In the genomic region with DNA sequence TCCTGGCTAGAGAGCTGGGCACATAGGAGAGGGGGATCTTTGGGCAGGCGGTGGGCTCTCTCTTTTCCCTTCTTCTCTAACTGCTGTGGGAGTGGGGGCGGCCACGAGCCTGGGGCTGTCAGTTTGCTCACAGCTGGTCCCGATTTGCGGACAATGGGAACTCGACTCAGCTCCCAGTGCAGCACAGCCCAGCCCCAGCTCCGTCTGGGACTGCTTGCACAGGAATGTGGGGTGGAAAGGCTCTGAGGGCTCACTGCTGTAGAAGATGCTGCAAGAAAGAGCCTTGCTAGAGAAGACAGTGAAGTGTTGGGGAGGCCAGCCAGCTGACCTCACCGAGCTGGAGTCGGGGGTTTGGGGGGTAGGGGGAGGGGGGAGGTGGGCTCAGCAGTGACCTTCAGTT, we compare ENCODE assay signal across 14 mouse cellular contexts.
DNase-seq lines count a peak whose midpoint lies in the region; ATAC-seq and TF ChIP-seq lines count a peak whose summit lies in the region.
"Had no signal": no experiment of that assay in that cellular context is flagged by ENCODE, and none has a peak within 500 bp of the region (broad histone marks: within the 10 kb centered on the region; RNA-seq: fewer than 3 reads in every experiment).

No protein-coding gene starts in this region.

- intact Hi-C loops in heart, postnatal 14 days (cut with DNase I), result no loop called here

- H3K36me3 ChIP-seq in heart, embryonic 13.5 days, result no peaks in the 10 kb centered on the region
- H3K36me3 ChIP-seq in midbrain, embryonic 10.5 days, result no peaks in the 10 kb centered on the region
- H3K36me3 ChIP-seq in midbrain, embryonic 15.5 days (replicated peaks), result no peaks in the 10 kb centered on the region
- no peaks in the 10 kb centered on the region for H3K36me3 ChIP-seq in embryonic facial prominence, embryonic 14.5 days (ENCODE audit: control insufficient read depth, insufficient read depth, low read length)
- H3K36me3 ChIP-seq in limb, embryonic 14.5 days (ENCODE audit: control insufficient read depth, insufficient read depth, low read length), result no peaks in the 10 kb centered on the region

- no peak for DNase-seq in heart, postnatal 14 days
- DNase-seq in midbrain, embryonic 10.5 days (ENCODE audit: low spot score), result peak; percentile 34
- DNase-seq in embryonic facial prominence, embryonic 14.5 days (ENCODE audit: low spot score), result peak; percentile 23
- DNase-seq in limb, embryonic 14.5 days (ENCODE audit: low spot score), result no peak
- DNase-seq in right cerebral cortex, adult 18-20 months, result no peak
- DNase-seq: adrenal gland, adult 2 months; cerebellum, adult 2 months; gastrocnemius, postnatal 10 days; heart, postnatal 36 days; liver; thymus, adult 18-20 months had no signal

- H3K4me3 ChIP-seq in heart, embryonic 13.5 days, result no peak overlapping the region
- no peak overlapping the region for H3K4me3 ChIP-seq in midbrain, embryonic 10.5 days
- H3K4me3 ChIP-seq in midbrain, embryonic 15.5 days, result no peak overlapping the region
- no peak overlapping the region for H3K4me3 ChIP-seq in embryonic facial prominence, embryonic 14.5 days (ENCODE audit: low read depth, low read length)
- H3K4me3 ChIP-seq in limb, embryonic 14.5 days (replicated peaks; ENCODE audit: low read length), result no peak overlapping the region

- no peaks in the 10 kb centered on the region for H3K9me3 ChIP-seq in heart, embryonic 13.5 days
- H3K9me3 ChIP-seq in midbrain, embryonic 10.5 days (replicated peaks), result no peaks in the 10 kb centered on the region
- no peaks in the 10 kb centered on the region for H3K9me3 ChIP-seq in midbrain, embryonic 15.5 days
- H3K9me3 ChIP-seq in embryonic facial prominence, embryonic 14.5 days (ENCODE audit: control insufficient read depth, low read length), result no peaks in the 10 kb centered on the region
- H3K9me3 ChIP-seq in limb, embryonic 14.5 days (ENCODE audit: control insufficient read depth, low read length), result no peaks in the 10 kb centered on the region

- ATAC-seq in heart, embryonic 13.5 days (ENCODE audit: extremely low read depth, insufficient number of reproducible peaks, low FRiP score, low TSS enrichment), result no peak
- ATAC-seq in midbrain, embryonic 15.5 days (replicated peaks), result no peak
- no peak for ATAC-seq in embryonic facial prominence, embryonic 14.5 days (ENCODE audit: low read depth)
- peak; percentile 60 for ATAC-seq in limb, embryonic 14.5 days (ENCODE audit: low FRiP score, low read depth)

- peak overlapping the region; percentile 36; the same call in 1 of the 2 replicates for H3K27ac ChIP-seq in heart, embryonic 13.5 days (replicated peaks)
- peak overlapping the region; percentile 74 for H3K27ac ChIP-seq in midbrain, embryonic 10.5 days (replicated peaks)
- no peak overlapping the region for H3K27ac ChIP-seq in midbrain, embryonic 15.5 days
- 0 out of 2 replicates have a peak overlapping the region, but pooled peaks have one; percentile 15 for H3K27ac ChIP-seq in embryonic facial prominence, embryonic 14.5 days (replicated peaks; ENCODE audit: low read depth, low read length)
- no peak overlapping the region for H3K27ac ChIP-seq in limb, embryonic 14.5 days (replicated peaks; ENCODE audit: low read depth, low read length)
- H3K27ac ChIP-seq: kidney, postnatal 0 days had no signal

- no peak overlapping the region for H3K9ac ChIP-seq in heart, embryonic 13.5 days
- no peak overlapping the region for H3K9ac ChIP-seq in midbrain, embryonic 15.5 days
- no peak overlapping the region for H3K9ac ChIP-seq in embryonic facial prominence, embryonic 14.5 days (ENCODE audit: low read depth, low read length)
- no peak overlapping the region for H3K9ac ChIP-seq in limb, embryonic 14.5 days (ENCODE audit: low read depth, low read length, severe bottlenecking)

- no peak overlapping the region for H3K4me2 ChIP-seq in heart, embryonic 13.5 days
- no peak overlapping the region for H3K4me2 ChIP-seq in midbrain, embryonic 15.5 days
- H3K4me2 ChIP-seq in embryonic facial prominence, embryonic 14.5 days (ENCODE audit: low read depth, low read length), result no peak overlapping the region
- no peak overlapping the region for H3K4me2 ChIP-seq in limb, embryonic 14.5 days (replicated peaks; ENCODE audit: low read depth, low read length, severe bottlenecking)

- H3K27me3 ChIP-seq in heart, embryonic 13.5 days (replicated peaks), result peaks cover 39% of the 10 kb centered on the region
- peaks cover 100% of the 10 kb centered on the region for H3K27me3 ChIP-seq in midbrain, embryonic 10.5 days (ENCODE audit: low read depth, poor library complexity, severe bottlenecking)
- H3K27me3 ChIP-seq in midbrain, embryonic 15.5 days (replicated peaks), result peaks cover 4% of the 10 kb centered on the region; the same call in 1 of the 2 replicates
- H3K27me3 ChIP-seq in embryonic facial prominence, embryonic 14.5 days (replicated peaks; ENCODE audit: control insufficient read depth, insufficient read depth, low read length), result peaks cover 11% of the 10 kb centered on the region; the same call in 1 of the 2 replicates
- no peaks in the 10 kb centered on the region for H3K27me3 ChIP-seq in limb, embryonic 14.5 days (ENCODE audit: control insufficient read depth, insufficient read depth, low read length)

- WGBS in heart, embryonic 13.5 days, result 35% methylated on average over 9 of the region's 9 CpGs
- 28% methylated on average over 9 of the region's 9 CpGs for WGBS in midbrain, embryonic 10.5 days
- WGBS in midbrain, embryonic 15.5 days, result 35% methylated on average over 9 of the region's 9 CpGs
- 27% methylated on average over 8 of the region's 9 CpGs for WGBS in embryonic facial prominence, embryonic 14.5 days
- WGBS in limb, embryonic 14.5 days, result 31% methylated on average over 8 of the region's 9 CpGs

- no peak for TF ChIP-seq POLR2A in limb, embryonic 14.5 days (IDR thresholded peaks at IDR 0.05; ENCODE audit: borderline replicate concordance, extremely low read depth, insufficient read depth, insufficient read length)

- peaks cover 60% of the 10 kb centered on the region for H3K4me1 ChIP-seq in heart, embryonic 13.5 days
- H3K4me1 ChIP-seq in midbrain, embryonic 10.5 days, result peaks cover 48% of the 10 kb centered on the region
- H3K4me1 ChIP-seq in midbrain, embryonic 15.5 days, result peaks cover 12% of the 10 kb centered on the region
- H3K4me1 ChIP-seq in embryonic facial prominence, embryonic 14.5 days (ENCODE audit: control insufficient read depth, insufficient read depth, low read length), result no peaks in the 10 kb centered on the region; the same call in 1 of the 2 replicates
- no peaks in the 10 kb centered on the region; the same call in 1 of the 2 replicates for H3K4me1 ChIP-seq in limb, embryonic 14.5 days (ENCODE audit: control insufficient read depth, insufficient read depth, low read length)

Comparison
In these comparisons a context has a peak if more than half of its experiments do, and no peak if none do; other contexts are left out.
1. H3K27ac ChIP-seq: peak in heart, embryonic 13.5 days (single experiment), midbrain, embryonic 10.5 days (single experiment) and embryonic facial prominence, embryonic 14.5 days (single experiment); none in midbrain, embryonic 15.5 days (single experiment) and limb, embryonic 14.5 days (single experiment).
2. DNase-seq: peak in midbrain, embryonic 10.5 days (single experiment) and embryonic facial prominence, embryonic 14.5 days (single experiment); none in heart, postnatal 14 days (0 of 2), limb, embryonic 14.5 days (single experiment) and right cerebral cortex, adult 18-20 months (single experiment).